Mouse (Mus musculus) liver, adult 2 months (tissue): Measurements from ENCODE around the gene Itgb3bp. TPM values are rescaled to one million over a fixed set of nuclear protein-coding genes. Genes with fewer than 3 reads are reported as not detected.

ENCODE experiments used
- DNase-seq: peaks from one replicate; pipeline ENCODE4 v3.0.0-alpha.2; 2011; ENCODE audit warnings: low read depth, low spot score; ENCODE audit errors: extremely low read depth
- H3K27ac ChIP-seq: fragments of 200-500 bp; replicated peaks from 2 replicates; pipeline ENCODE4 v1.5.1; 2012; ENCODE audit warnings: low read depth, mild to moderate bottlenecking, control low read depth, inconsistent platforms, low read length; ENCODE audit not compliant: insufficient read depth
- H3K27me3 ChIP-seq: fragments of 200-500 bp; 2 replicates; pipeline ENCODE4 v1.6.1; 2012; ENCODE audit warnings: mild to moderate bottlenecking, moderate library complexity, low read length, inconsistent platforms; ENCODE audit not compliant: control insufficient read depth, insufficient read depth
- H3K36me3 ChIP-seq: fragments of 200-500 bp; 2 replicates; pipeline ENCODE4 v1.6.1; 2012; ENCODE audit warnings: low read length, inconsistent platforms; ENCODE audit not compliant: control insufficient read depth, insufficient read depth
- H3K4me1 ChIP-seq: fragments of 200-500 bp; 2 replicates; pipeline ENCODE4 v1.6.1; 2011; ENCODE audit warnings: low read length; ENCODE audit not compliant: control insufficient read depth, insufficient read depth
- H3K4me3 ChIP-seq: fragments of 200-500 bp; 2 replicates; pipeline ENCODE4 v1.5.1; 2011; ENCODE audit warnings: low read depth, mild to moderate bottlenecking, control low read depth, low read length, moderate library complexity; ENCODE audit not compliant: insufficient read depth
- H3K79me2 ChIP-seq: fragments of 200-500 bp; 2 replicates; pipeline ENCODE4 v1.6.1; 2012; ENCODE audit warnings: inconsistent platforms, mild to moderate bottlenecking, low read length, moderate library complexity; ENCODE audit not compliant: control insufficient read depth, insufficient read depth
- H3K9ac ChIP-seq: fragments of 200-500 bp; 2 replicates; pipeline ENCODE4 v1.6.1; 2012; ENCODE audit warnings: low read depth, mild to moderate bottlenecking, control low read depth, inconsistent platforms, low read length
- CTCF ChIP-seq: fragments of 200-500 bp; IDR thresholded peaks from 2 replicates; pipeline ENCODE4 v1.5.1; 2011; ENCODE audit warnings: low read depth, low read length, control low read depth
- POLR2A ChIP-seq: fragments of 200-500 bp; IDR thresholded peaks from 2 replicates; pipeline ENCODE4 v1.6.1; 2011; ENCODE audit warnings: low read length, control low read depth; ENCODE audit not compliant: insufficient read depth; ENCODE audit errors: extremely low read depth
- WGBS: fragments of 180-500 bp; shearing (Covaris S2); methylation state at CpG from one replicate; pipeline ENCODE4 v1.1.7; 2018; 5-methylcytosine and 5-hydroxymethylcytosine counted together
- polyA plus RNA-seq: library from polyadenylated mRNA; depleted of rRNA; stranded (reverse); fragments of >200 nt; gene quantifications from 2 replicates; pipeline ENCODE4 v1.2.3, GENCODE M21; 2012; rRNA removed
- total RNA-seq: library from RNA; depleted of rRNA; stranded (reverse); fragments of >200 nt; gene quantifications from 2 replicates; pipeline ENCODE4 v1.2.3, GENCODE M21; 2014; rRNA removed

The Itgb3bp gene
- 1.4 and 2.6 TPM in 2 replicates for total RNA-seq
- 0.19 and 0.26 TPM in 2 replicates for polyA plus RNA-seq

DNA sequence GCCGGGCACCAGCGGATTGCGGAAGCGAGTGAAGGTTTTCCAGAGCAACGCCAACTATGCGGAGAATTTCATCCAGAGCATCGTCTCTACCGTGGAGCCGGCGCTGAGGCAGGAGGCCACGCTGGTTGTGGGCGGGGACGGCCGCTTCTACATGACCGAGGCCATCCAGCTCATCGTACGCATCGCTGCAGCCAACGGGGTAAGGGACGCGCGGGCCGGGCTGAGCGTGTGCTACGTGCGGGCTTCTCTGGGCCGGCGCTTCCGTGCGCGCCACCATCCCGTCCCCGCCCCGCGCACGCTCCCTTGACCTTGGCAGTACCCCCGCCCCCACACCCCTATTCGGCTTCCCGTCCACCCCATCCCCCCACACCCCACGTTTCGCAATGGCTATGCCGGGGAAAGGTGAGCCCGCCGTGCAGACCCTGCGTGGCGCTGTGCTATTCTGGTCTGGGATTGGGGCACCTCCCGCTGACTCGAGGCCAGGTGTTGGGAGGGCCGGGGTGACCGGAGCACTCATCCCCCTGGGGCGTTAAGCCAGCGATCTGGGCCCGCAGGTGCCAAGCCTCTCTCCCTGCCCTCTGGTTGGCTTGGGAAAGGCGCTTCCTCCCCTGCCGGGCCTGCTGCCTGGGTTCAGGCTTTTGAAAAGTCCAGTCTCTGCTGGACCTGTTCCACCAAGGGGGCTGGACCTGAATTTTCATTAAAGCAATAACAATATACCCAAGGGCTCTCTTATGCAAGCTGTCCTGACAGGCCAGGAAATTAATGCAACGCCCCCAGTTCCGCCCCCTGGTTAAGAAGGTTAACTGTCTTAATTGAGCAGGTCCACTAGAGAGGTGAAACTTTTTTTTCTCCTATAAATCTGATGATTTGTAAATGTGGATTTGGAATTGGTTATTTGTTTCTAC lies at the start of gene Itgb3bp:
Itgb3bp (minus strand) TSS at position 201 of the 905 bp plus-strand sequence.
- H3K36me3 ChIP-seq: peaks cover 2% of the 10 kb centered on the region; the same call in 1 of the 2 replicates
- WGBS: under 1% methylated on average over 56 of the region's 57 CpGs
- peaks cover 25% of the 10 kb centered on the region; the same call in 1 of the 2 replicates for H3K79me2 ChIP-seq
- H3K4me1 ChIP-seq: peaks cover 23% of the 10 kb centered on the region
- H3K9ac ChIP-seq: peak within 1 kb of the TSS; percentile 96
- peak; percentile 99 for DNase-seq
- no peaks in the 10 kb centered on the region for H3K27me3 ChIP-seq
- TF ChIP-seq POLR2A (0 out of 2 replicates have a peak, but pooled peaks have one; percentile 5), CTCF (no peak)
- H3K27ac ChIP-seq: peak within 1 kb of the TSS; percentile 98
- H3K4me3 ChIP-seq: peak within 1 kb of the TSS; percentile 93

DNA sequence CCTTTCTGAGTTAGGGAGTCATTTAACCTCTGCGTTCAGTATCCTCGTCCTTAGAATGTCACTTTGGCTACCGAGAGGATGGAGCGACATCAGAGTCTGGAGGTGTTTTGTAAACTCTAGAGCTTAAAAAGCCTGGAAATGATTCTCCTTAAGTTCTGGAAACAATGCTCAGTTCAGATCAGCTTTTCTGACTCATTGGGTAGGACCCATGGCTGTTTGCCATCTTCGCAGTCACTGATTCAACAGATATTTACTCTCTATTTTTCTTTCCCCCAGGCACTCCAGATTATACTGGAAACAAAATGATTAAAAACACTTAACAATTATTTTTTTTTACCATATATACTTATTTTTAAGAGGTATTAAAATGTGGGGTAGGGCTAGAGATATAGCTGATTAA lies 49.7 kb upstream of the Itgb3bp start:
- DNase-seq: no peak
- Histone ChIP-seq H3K27me3 (no peaks in the 10 kb centered on the region), H3K36me3 (peaks cover 66% of the 10 kb centered on the region), H3K4me1 (no peaks in the 10 kb centered on the region), H3K4me3 (no peak overlapping the region), H3K79me2 (no peaks in the 10 kb centered on the region), H3K27ac (no peak overlapping the region), H3K9ac (no peak overlapping the region)
- 93% methylated on average over 5 of the region's 5 CpGs for WGBS
- no peak for TF ChIP-seq CTCF
- TF ChIP-seq POLR2A: no peak

DNA sequence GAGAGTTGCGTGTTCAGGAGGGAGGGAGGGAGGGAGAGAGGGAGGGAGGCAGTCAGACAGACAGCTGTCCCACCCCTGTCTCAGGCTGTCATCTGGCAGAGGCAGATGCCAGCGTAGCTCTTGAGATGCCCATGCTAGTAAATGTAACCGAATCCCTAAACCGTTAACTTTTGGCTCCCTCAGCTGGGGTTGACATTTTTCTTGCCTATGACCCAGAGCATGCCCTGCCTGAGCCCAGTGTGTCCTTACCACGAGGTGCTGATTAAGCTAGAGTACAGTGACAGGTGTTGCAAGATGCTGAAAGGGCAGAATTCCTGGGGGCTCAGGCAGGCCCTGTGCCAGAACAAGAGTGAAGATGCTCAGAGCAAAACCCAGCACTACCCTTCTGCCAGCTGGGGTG lies 44.8 kb upstream of the Itgb3bp start:
- no peaks in the 10 kb centered on the region; the same call in 1 of the 2 replicates for H3K79me2 ChIP-seq
- no peaks in the 10 kb centered on the region for H3K27me3 ChIP-seq
- H3K4me1 ChIP-seq: no peaks in the 10 kb centered on the region
- DNase-seq: no peak
- TF ChIP-seq CTCF (no peak), POLR2A (no peak)
- WGBS: 75% methylated on average over 5 of the region's 5 CpGs
- H3K36me3 ChIP-seq: peaks cover 61% of the 10 kb centered on the region
- H3K9ac ChIP-seq: no peak overlapping the region
- no peak overlapping the region for H3K27ac ChIP-seq
- H3K4me3 ChIP-seq: no peak overlapping the region

DNA sequence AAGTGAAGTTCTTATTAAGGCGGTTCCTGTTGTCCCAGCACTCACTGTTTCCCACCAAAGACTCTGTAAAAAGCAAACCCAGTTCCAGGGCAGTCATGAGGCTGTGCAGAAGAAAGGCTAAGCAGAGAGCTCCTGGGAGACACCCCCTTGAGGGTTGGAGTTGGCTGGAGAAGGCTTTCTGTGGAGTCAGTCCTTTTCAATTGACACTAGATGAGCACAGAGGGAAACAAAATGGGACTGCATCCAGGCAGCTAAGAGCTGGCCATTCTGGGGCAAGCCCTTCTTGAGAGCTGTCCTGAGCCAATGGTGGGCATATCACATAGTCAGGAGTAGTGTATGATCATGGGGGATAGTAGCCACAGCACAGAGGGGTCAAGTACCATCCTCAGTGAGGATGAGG lies 44.3 kb upstream of the Itgb3bp start:
- Histone ChIP-seq H3K4me3 (no peak overlapping the region), H3K27ac (no peak overlapping the region), H3K36me3 (peaks cover 61% of the 10 kb centered on the region), H3K27me3 (no peaks in the 10 kb centered on the region), H3K4me1 (no peaks in the 10 kb centered on the region), H3K9ac (no peak overlapping the region), H3K79me2 (no peaks in the 10 kb centered on the region; the same call in 1 of the 2 replicates)
- no peak for DNase-seq
- TF ChIP-seq CTCF (no peak), POLR2A (no peak)
- 95% methylated on average over 1 of the region's 1 CpGs for WGBS

DNA sequence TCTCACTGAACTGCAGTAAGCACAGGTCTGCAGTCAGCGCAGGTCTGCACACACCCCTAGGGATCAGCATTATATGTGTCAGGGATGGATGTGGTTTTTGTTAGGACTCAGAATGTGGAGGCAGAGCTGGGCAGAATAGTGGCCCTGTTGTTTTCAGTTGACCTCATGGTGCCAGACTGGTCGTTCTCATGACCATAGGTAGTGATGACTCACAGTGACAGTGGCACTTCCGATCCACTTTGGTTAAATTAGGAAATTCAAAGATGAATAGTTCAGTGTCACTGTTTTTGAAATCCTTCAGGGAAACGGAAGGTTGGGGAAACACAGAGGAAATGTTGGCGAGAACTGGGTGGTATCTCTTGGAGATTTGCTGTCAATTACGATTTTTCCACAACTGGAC lies 43.3 kb upstream of the Itgb3bp start:
- WGBS: 83% methylated on average over 6 of the region's 6 CpGs
- Histone ChIP-seq H3K4me3 (no peak overlapping the region), H3K27me3 (no peaks in the 10 kb centered on the region), H3K79me2 (no peaks in the 10 kb centered on the region; the same call in 1 of the 2 replicates), H3K9ac (no peak overlapping the region), H3K36me3 (peaks cover 59% of the 10 kb centered on the region), H3K27ac (no peak overlapping the region), H3K4me1 (no peaks in the 10 kb centered on the region)
- no peak for DNase-seq
- TF ChIP-seq CTCF (no peak), POLR2A (no peak)
